Mouse (Mus musculus) CH12.LX (cell line): ENCODE measurements around the gene Cryab.

ENCODE experiments used
- CTCF ChIP-seq, 2 experiments: IDR thresholded peaks in 1 of 2; conservative IDR thresholded peaks in 1 of 2; 2 replicates each; pipeline ENCODE4 v1.5.1; 2011 to 2012; ENCODE audit warnings: low read depth in 2 of 2, low read length in 2 of 2, improper control_type of control experiment in 1 of 2, inconsistent platforms in 1 of 2, mild to moderate bottlenecking in 1 of 2, moderate library complexity in 1 of 2
- E2F4 ChIP-seq: IDR thresholded peaks from 2 replicates; pipeline ENCODE4 v1.6.1; 2011; ENCODE audit warnings: low read depth, low read length, improper control_type of control experiment; ENCODE audit not compliant: insufficient replicate concordance
- EP300 ChIP-seq: IDR thresholded peaks from 2 replicates; pipeline ENCODE4 v1.6.1; 2011; ENCODE audit warnings: low read length, improper control_type of control experiment
- ETS1 ChIP-seq: conservative IDR thresholded peaks from 2 replicates; pipeline ENCODE4 v1.6.1; 2012; ENCODE audit warnings: low read depth, mild to moderate bottlenecking, inconsistent platforms, low read length, improper control_type of control experiment, moderate library complexity
- KAT2A ChIP-seq: IDR thresholded peaks from 2 replicates; pipeline ENCODE4 v1.6.1; 2012; ENCODE audit warnings: low read length, improper control_type of control experiment, inconsistent platforms; ENCODE audit not compliant: insufficient replicate concordance
- NRF1 ChIP-seq: IDR thresholded peaks from 2 replicates; pipeline ENCODE4 v1.6.1; 2014; ENCODE audit warnings: low read depth, mild to moderate bottlenecking, inconsistent platforms, low read length, improper control_type of control experiment, moderate library complexity
- SMC3 ChIP-seq: IDR thresholded peaks from 2 replicates; pipeline ENCODE4 v1.6.1; 2011; ENCODE audit warnings: low read depth, low read length, improper control_type of control experiment
- TCF12 ChIP-seq: IDR thresholded peaks from 2 replicates; pipeline ENCODE4 v1.6.1; 2014; ENCODE audit warnings: low read depth, mild to moderate bottlenecking, inconsistent platforms, low read length, improper control_type of control experiment
- ZKSCAN1 ChIP-seq: IDR thresholded peaks from 2 replicates; pipeline ENCODE4 v1.6.1; 2012; ENCODE audit warnings: low read depth, inconsistent platforms, low read length, improper control_type of control experiment, borderline replicate concordance

DNA sequence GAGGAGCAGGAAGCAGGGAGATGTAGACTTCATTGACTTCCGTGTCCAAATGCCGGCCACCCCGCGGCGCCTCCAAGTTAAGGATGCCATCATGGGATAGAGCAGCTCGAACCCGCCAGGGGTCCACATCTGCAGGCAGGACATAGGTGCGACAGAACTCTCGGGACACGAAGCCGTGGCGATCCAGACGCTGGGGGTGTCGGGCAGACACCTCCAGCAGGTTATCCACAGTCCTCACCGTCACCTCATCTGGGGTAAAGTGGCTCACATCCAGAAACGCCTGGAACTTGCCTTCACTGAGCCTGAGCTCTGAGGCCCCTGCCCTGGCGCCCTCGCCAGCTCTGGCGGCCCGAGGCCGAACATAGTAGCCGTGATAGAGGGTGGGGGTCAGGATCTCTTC lies at the start of gene Cryab:
- TF ChIP-seq CTCF (conservative IDR thresholded peaks at IDR 0.05 in 1 of 2, IDR thresholded peaks at IDR 0.05 in 1 of 2; ENCODE audit: low read depth in 2 of 2, low read length in 2 of 2), result no peak
- no peak for TF ChIP-seq ETS1
- TF ChIP-seq ZKSCAN1, result no peak
- TF ChIP-seq TCF12, result no peak
- no peak for TF ChIP-seq E2F4
- no peak for TF ChIP-seq SMC3
- no peak for TF ChIP-seq NRF1
- TF ChIP-seq KAT2A, result no peak
- no peak for TF ChIP-seq EP300
